Mouse (Mus musculus) liver, embryonic 14.5 days (tissue): ENCODE measurements around the gene Cyth1.

Experiments used
- CTCF ChIP-seq: IDR thresholded peaks from 2 replicates; pipeline ENCODE4 v1.5.1; 2016; ENCODE audit warnings: antibody characterized with exemption, low read depth, control low read depth
- EP300 ChIP-seq: IDR thresholded peaks from 2 replicates; pipeline ENCODE4 v1.6.1; 2016; ENCODE audit warnings: antibody characterized with exemption, low read depth

GRCm38 (mm10) chr11:118096736-118097135 is 151.7 kb downstream of the Cyth1 start:
- TF ChIP-seq CTCF (no peak), EP300 (no peak)
